Mouse (Mus musculus) brown adipose tissue, adult 24 weeks (tissue): ENCODE measurements around the gene Bbof1. TPM values are rescaled to one million over a fixed set of nuclear protein-coding genes. Genes with fewer than 3 reads are reported as not detected.

ENCODE experiments used
- H3K27ac ChIP-seq: fragments of 200-500 bp; replicated peaks from 2 replicates; pipeline ENCODE4 v1.5.1; 2012; ENCODE audit warnings: low read depth, mild to moderate bottlenecking, low read length
- H3K4me1 ChIP-seq: fragments of 200-500 bp; 2 replicates; pipeline ENCODE4 v1.6.1; 2012; ENCODE audit warnings: low read length, mixed read lengths; ENCODE audit not compliant: control insufficient read depth, insufficient read depth, insufficient read length
- H3K4me3 ChIP-seq: fragments of 200-500 bp; 2 replicates; pipeline ENCODE4 v1.5.1; 2012; ENCODE audit warnings: low read depth, mild to moderate bottlenecking, low read length, moderate library complexity; ENCODE audit not compliant: insufficient read depth
- polyA plus RNA-seq: library from polyadenylated mRNA; stranded (reverse); fragments of >200 nt; gene quantifications from 2 replicates; pipeline ENCODE4 v1.2.4, GENCODE M21; 2012; ENCODE audit not compliant: missing spikeins, insufficient read depth, insufficient read length

The Bbof1 gene
- polyA plus RNA-seq = 11.5 and 16.1 TPM in 2 replicates

DNA sequence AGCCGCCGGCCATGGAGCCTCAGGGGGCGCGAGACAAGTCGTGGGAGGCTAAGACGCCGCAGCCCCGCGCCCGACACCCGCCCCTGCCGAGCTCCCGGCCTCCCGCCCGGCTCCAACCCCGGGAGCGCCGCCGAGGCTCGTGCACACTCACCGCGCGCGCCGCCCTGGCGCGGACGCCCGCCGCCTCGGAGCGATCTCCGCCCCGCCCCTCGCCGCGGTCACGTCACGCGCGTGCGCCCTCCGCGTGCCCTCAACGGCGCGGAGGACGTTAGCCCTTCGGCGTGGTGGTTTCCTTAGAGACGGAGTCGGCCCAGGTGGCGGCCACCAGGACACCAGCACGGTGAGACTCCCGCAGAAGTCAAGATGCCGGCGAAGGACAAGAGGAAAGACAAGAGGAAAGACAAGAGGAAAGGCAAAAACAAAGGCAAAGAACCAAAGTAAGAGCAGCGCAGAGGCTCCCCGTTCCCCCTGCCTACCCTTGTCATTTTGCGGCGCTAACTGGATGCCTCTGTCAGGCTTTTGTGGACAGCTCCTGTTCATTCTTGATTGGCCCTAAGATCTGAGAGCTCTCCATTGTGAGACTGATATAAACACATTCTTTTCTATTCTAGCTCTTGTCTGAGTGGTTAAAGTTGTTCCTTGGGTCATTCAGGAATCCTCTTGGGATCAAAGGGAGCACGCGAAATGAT lies at the start of gene Bbof1, which contains the start of gene Entpd5:
TSS of gene Bbof1 (plus strand) at position 253 of the 689 bp plus-strand sequence.
TSS of gene Entpd5 (minus strand) at position 211 of the 689 bp plus-strand sequence.
- Histone ChIP-seq H3K4me3 (peak within 1 kb of the TSS; percentile 88), H3K27ac (peak within 1 kb of the TSS; percentile 70), H3K4me1 (no peaks in the 10 kb centered on the region)

DNA sequence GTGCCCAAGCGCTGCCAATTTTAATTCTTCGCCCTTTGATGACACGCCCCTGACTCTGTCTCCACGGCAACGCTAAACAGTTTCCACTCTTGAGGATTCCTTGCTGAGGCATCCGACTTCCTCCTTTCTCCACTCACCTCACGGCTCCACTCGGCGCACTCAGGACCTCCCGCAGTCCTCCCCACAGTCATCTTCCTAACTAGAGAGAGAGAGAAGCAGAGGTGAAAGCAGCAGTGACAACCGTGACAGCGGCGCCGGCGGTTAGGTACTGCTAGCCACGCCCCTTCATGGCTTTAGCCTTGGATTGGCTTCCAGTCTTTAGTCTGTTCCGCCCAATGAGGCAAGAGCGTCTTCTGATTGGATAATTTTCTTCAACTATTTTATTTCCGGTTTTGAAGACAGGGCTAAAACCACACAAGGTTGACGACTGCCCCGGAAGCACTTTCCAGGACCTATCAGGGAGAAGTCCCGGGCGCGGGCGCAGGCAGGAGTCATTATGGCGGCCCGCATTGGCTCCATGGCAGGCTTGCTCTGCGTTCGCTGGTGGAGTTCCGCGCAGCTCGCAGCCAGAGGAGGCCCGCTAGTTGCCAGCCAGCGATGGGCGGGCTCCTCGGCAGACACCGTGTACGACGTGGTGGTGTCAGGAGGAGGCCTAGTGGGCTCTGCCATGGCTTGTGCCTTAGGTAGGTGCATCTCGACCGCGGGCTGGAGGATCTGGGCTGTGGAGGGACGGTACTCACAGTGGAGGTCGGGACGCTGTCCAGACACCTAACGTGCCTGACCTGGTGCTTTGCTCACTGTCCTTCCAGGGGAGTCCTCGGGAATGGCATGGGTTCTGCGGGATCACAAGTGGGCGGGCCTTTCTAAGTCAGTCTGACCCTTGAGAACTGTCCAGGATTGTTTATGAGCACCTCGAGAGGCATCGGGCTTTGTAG lies 47.0 kb upstream of the Bbof1 start, which contains the start of the genes Coq6 and Fam161b:
TSS of gene Coq6 (plus strand) at position 103 of the 935 bp plus-strand sequence.
TSS of gene Fam161b (minus strand) at position 279 of the 935 bp plus-strand sequence.
- Histone ChIP-seq H3K27ac (peak within 1 kb of the TSS; percentile 39), H3K4me3 (peak within 1 kb of the TSS; percentile 70), H3K4me1 (peaks cover 8% of the 10 kb centered on the region; the same call in 1 of the 2 replicates)

DNA sequence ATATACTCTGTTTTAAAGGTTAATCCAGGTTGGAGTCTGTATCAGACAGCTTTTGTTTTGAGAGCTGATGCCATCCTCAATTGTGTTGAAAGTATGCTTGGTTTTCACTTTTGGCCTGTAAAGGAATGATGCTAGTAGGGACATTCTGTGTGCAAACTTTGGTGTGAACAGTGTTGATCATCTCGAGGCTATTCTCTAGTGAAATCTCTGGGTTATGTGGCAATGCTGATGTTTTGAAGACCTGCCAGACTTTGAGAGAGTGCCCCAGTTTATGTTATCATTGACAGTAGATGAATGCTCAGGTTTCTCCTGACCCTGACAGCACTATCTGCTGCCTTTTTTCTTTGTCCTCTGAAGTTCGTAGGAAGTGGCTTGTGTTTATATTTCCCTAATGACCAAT lies 46.0 kb upstream of the Bbof1 start:
- Histone ChIP-seq H3K4me1 (peaks cover 8% of the 10 kb centered on the region; the same call in 1 of the 2 replicates), H3K27ac (no peak overlapping the region), H3K4me3 (0 out of 2 replicates have a peak overlapping the region, but pooled peaks have one; percentile 24)

DNA sequence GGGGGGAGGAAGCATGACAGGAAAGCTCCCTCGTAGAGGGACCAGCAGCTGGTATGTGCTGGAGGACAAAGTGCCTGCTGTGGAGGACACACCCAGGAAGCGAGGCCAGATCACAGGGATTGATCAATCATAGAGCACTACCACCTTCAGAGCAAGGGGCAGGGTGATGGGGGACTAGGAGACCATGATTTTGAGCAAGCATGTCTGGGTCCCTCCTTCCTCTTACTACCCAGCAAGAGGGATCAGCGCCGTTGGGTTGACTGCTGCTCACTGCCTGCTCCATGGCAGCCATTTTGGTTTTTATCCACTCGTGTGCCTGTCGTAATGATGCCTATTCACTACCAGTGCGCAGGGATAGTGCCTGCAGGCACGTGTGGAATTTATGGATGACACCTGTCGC lies 44.6 kb upstream of the Bbof1 start:
- Histone ChIP-seq H3K27ac (no peak overlapping the region), H3K4me3 (no peak overlapping the region), H3K4me1 (peaks cover 8% of the 10 kb centered on the region; the same call in 1 of the 2 replicates)

DNA sequence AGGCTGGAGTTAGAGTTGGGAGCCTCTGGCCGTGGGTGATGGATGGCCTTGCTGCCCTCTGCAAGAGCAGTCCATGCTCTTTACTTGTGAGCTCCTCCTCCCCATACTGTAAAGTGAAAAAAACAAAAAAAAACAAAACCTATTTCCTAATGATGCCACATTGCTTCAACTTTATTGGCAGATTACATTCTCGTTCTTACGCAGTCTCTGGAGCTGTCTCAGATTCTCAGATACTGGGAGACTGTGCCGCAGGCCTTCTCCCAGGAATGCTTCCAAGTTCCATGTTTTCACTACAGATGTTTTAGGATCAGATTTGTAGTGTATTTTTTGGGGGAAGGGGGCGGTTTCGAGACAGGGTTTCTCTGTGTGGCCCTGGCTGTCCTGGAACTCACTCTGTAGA lies 43.7 kb upstream of the Bbof1 start:
- peaks cover 8% of the 10 kb centered on the region; the same call in 1 of the 2 replicates for H3K4me1 ChIP-seq
- H3K27ac ChIP-seq = no peak overlapping the region
- no peak overlapping the region for H3K4me3 ChIP-seq

DNA sequence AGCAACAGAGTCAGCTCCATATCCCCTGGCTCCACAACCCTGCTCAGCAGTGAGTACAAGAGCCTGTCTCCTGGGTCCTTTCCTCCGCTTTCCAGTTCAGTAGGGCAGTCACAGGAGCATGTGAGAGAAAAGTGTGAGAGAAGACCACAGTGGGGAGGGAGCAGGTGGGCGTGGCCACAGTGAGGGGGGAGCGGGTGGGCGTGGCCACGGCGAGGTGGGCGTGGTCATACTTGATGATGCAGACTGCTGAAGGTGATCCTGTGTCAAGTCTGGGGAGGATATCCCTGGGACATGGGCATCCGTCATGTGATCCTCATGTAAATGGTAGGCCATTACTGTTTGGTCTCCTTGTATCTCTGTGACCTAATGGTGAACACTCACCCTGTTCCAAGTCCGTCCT lies 41.9 kb upstream of the Bbof1 start:
- Histone ChIP-seq H3K4me1 (peaks cover 8% of the 10 kb centered on the region; the same call in 1 of the 2 replicates), H3K4me3 (no peak overlapping the region), H3K27ac (no peak overlapping the region)

DNA sequence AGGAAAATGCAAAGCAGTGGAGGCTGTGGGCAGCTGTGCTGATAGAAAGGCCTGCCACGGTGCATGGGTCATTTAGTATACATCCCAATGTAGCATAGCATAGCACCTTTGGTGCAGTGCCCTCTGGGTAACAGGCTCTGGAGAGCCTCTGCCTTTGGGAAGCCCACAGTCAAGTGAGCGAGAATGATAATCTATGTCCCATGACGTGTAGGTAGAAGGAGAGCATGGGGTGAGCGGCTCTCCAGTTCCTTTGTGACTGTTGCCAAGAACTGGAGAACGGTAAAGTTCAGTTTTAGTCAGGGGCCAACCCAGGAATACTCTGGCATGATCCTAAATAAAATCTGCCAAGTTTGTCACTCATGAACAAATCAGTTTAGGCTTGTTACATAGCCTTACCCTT lies 37.2 kb upstream of the Bbof1 start:
- H3K4me1 ChIP-seq = no peaks in the 10 kb centered on the region
- H3K4me3 ChIP-seq = no peak overlapping the region
- H3K27ac ChIP-seq = no peak overlapping the region

DNA sequence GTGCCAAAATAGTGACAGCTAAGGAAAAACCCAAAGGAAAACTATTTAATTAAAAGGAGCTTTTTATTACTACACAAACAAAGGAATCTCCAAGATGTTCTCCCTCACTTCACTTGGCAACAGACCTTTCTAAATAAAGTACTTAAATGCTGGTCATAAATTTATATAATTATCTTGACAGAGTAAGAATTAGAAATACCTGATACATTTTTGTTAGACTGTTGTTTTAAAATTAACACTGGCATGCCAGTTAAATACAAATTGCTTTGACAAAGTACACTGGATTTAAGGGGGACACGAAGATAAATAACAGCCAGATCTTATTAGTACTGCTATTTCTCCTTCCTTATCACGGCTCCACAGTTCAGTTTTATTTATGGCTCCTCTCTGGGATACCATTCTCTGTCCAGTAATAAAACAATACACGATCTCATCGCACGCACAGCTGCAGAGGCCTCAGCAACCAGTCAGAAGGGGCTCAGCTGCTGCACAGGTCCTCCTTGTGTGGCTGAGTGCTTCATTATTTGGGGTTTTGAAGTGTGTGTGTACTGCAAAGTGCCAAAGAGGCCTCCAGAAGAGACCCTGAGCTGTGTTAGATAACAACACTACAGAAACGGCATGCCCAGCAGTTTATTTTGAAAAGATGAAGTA lies 34.9 kb upstream of the Bbof1 start:
- H3K27ac ChIP-seq = no peak overlapping the region

DNA sequence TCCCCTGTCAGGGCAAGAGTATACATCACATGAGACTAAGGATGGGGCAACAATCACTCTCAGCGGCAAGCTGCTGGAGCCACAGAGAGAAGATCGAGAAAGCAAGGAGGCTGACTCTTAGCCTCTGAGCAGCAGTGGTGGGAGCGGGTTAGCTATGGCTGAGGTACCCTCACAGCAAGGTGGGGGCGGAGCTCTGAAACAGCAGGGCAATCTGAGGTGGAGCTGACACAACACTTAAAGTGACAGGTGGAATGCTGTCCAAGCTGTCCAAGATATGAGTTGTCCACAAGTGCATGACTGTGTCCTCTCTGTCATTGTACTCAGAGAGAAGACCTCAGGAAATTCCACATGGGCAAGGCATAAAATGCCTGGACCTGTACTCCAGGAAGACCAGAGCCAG lies 26.5 kb upstream of the Bbof1 start:
- no peak overlapping the region for H3K4me3 ChIP-seq

More for the DNA sequence above, 34.9 kb upstream of the Bbof1 start:
- Histone ChIP-seq H3K4me3 (no peak overlapping the region), H3K4me1 (peaks cover 4% of the 10 kb centered on the region)

DNA sequence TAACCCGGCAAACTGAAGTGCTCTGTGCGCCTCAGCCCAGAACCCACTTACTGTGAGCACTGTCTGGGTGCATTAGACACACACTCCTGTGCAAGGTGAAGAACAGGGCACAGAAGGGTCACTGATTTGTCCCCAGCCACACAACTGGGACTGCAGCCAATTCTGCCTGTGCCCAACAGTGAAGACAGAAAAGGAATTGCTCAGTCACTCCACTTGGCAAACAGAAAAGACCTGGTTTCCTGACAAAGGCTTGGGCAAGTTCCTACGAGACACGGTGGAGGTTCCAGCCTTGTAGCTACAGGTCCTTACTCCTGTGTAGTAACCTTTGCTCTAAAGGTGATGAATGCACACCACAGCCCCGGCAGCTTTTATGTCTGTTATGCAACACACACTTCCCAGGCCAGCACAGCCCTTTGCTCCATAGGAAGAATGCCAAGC lies 24.2 kb upstream of the Bbof1 start:
- peak overlapping the region; percentile 91 for H3K27ac ChIP-seq

More for the DNA sequence above, 26.5 kb upstream of the Bbof1 start:
- Histone ChIP-seq H3K27ac (0 out of 2 replicates have a peak overlapping the region, but pooled peaks have one; percentile 13), H3K4me1 (peaks cover 9% of the 10 kb centered on the region)

DNA sequence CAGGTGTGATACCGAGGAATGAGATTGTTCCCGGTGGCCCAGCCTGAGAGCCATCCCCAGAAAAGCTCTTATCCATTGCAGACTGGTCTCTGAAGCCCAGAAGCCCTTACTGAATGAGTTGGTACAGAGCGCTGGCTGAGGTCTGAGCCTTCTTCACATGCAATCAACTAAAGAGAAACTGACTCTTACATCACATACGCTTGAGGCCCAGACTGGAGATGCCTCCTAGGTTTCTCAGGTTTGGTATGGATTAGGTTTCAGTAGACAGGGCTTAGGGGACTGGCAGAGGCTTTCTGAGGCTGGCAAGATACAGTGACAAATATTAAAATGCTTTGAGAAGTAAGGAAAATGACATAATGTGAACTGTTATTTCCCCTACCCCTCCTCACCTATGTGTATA lies 23.5 kb upstream of the Bbof1 start:
- Histone ChIP-seq H3K27ac (peak overlapping the region; percentile 87), H3K4me1 (peaks cover 7% of the 10 kb centered on the region; the same call in 1 of the 2 replicates), H3K4me3 (no peak overlapping the region)

More for the DNA sequence above, 24.2 kb upstream of the Bbof1 start:
- H3K4me3 ChIP-seq = no peak overlapping the region
- H3K4me1 ChIP-seq = peaks cover 7% of the 10 kb centered on the region; the same call in 1 of the 2 replicates

DNA sequence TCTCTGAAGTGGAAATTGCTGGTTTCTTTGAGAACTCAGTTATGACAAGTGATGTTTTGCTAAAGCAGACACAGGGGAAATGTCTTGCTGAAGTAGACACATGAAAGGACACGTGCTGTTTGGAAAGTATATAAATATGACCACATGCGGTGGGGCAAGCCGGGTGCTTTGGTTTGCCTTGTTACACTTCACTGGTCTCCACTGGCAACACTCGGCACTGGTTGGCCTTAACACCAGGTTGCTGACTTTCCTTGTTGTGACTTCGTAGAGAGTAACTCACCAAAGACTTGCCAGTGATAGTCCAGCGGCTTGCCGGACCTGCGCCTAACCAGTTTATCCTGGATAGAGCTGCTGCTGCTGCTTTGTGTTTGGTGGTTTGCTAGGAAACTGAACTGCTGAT lies 20.8 kb upstream of the Bbof1 start:
- no peak overlapping the region for H3K27ac ChIP-seq
- peaks cover 7% of the 10 kb centered on the region; the same call in 1 of the 2 replicates for H3K4me1 ChIP-seq
- no peak overlapping the region for H3K4me3 ChIP-seq

DNA sequence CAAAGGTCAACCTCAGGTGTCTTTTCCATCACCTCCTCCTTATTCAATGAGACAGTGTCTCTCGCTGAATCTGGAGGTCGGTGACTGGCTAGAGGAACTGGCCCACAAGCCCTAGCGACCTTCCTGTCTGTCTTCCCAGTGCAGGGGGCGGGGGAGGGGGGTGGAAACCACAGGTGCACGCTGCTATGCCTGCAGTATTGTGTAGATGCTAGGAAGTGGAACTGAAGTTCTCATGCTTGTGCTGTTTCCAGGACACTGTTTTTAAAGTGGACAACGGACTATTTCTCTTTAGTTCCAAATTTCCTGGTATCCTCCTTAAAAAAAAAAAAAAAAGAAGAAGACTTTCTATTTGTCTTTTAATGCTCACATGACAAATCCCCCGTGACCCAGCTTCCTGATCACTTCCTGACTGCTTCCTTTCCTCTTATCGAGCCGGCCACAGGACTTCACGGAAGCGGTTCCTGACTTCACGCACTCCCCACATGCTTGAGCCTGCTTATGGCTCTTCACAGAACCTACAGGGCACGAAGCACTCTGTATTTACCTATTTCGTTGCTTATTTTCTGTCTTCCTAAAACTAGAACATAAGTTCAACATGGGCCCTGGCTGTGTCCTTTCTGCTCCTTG lies 20.0 kb upstream of the Bbof1 start:
- peaks cover 7% of the 10 kb centered on the region; the same call in 1 of the 2 replicates for H3K4me1 ChIP-seq
- peak overlapping the region; percentile 24 for H3K4me3 ChIP-seq
- H3K27ac ChIP-seq = peak overlapping the region; percentile 60

DNA sequence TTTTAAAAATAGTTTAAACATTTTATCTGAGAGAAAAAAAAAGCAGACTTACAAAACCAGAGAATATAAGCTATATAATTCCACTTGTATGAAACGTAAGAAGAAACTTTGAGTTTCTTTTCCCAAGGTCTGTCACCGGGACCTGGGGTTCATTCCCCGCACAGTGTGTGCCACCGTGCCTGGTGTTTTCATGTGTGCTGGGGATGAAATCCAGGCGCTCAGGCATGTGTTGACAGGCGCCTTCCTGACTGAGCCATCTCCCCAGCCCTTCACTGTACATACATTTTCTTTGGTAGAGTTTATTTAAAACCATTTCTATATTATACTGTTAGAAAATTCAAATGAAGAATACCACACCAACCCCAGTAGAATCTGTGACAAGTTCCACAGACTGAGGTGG lies 18.5 kb upstream of the Bbof1 start:
- Histone ChIP-seq H3K4me3 (no peak overlapping the region), H3K4me1 (no peaks in the 10 kb centered on the region), H3K27ac (peak overlapping the region; percentile 61)
